Mouse (Mus musculus): Measurements from ENCODE around the gene Ctu2. TPM values are rescaled to one million over a fixed set of nuclear protein-coding genes. Genes with fewer than 3 reads are reported as not detected.

Gene Ctu2
- polyA plus RNA-seq, 1 experiment = 45.0 TPM

- DNase-seq = peak; percentile 73 to 81
- WGBS = 26% methylated on average over 10 of the region's 10 CpGs
- TF ChIP-seq CTCF (IDR thresholded peaks at IDR 0.05; ENCODE audit: borderline replicate concordance, insufficient read depth, low read depth, low read length) (peak; percentile 93), POLR2A (IDR thresholded peaks at IDR 0.05; ENCODE audit: borderline replicate concordance, insufficient read depth, low read length) (no peak)
- Histone ChIP-seq H3K27me3 (ENCODE audit: control insufficient read depth, insufficient read depth, low read length) (no peaks in the 10 kb centered on the region), H3K4me1 (ENCODE audit: control insufficient read depth, insufficient read depth, low read length) (no peaks in the 10 kb centered on the region), H3K4me3 (replicated peaks; ENCODE audit: insufficient read depth, low read depth, low read length) (no peak overlapping the region), H3K27ac (ENCODE audit: insufficient read depth, low read length) (no peak overlapping the region)
These were observed 24.9 kb downstream of the Ctu2 start for GRCm38 (mm10) chr8:122500856-122501255.

GRCm38 (mm10) chr8:122511552-122511951 is 35.6 kb downstream of the Ctu2 start:
- DNase-seq = no peak
- no peaks in the 10 kb centered on the region for H3K4me1 ChIP-seq (ENCODE audit: control insufficient read depth, insufficient read depth, low read length)
- no peaks in the 10 kb centered on the region for H3K27me3 ChIP-seq (ENCODE audit: control insufficient read depth, insufficient read depth, low read length)
- no peak overlapping the region for H3K4me3 ChIP-seq (replicated peaks; ENCODE audit: insufficient read depth, low read depth, low read length)
- 41% methylated on average over 16 of the region's 16 CpGs for WGBS
- TF ChIP-seq POLR2A (IDR thresholded peaks at IDR 0.05; ENCODE audit: borderline replicate concordance, insufficient read depth, low read length) = no peak
- H3K27ac ChIP-seq (ENCODE audit: insufficient read depth, low read length) = no peak overlapping the region

- no peak for TF ChIP-seq POLR2A (IDR thresholded peaks at IDR 0.05; ENCODE audit: borderline replicate concordance, insufficient read depth, low read length)
- TF ChIP-seq CTCF (IDR thresholded peaks at IDR 0.05; ENCODE audit: borderline replicate concordance, insufficient read depth, low read depth, low read length) = no peak
- Histone ChIP-seq H3K4me1 (ENCODE audit: control insufficient read depth, insufficient read depth, low read length) (no peaks in the 10 kb centered on the region), H3K27me3 (ENCODE audit: control insufficient read depth, insufficient read depth, low read length) (no peaks in the 10 kb centered on the region), H3K27ac (ENCODE audit: insufficient read depth, low read length) (no peak overlapping the region), H3K4me3 (replicated peaks; ENCODE audit: insufficient read depth, low read depth, low read length) (no peak overlapping the region)
- no peak for DNase-seq
- WGBS = 70% methylated on average over 7 of the region's 7 CpGs
These were observed 36.4 kb downstream of the Ctu2 start for GRCm38 (mm10) chr8:122512392-122512791.

GRCm38 (mm10) chr8:122515699-122516098 is 39.8 kb downstream of the Ctu2 start:
- WGBS = 77% methylated on average over 14 of the region's 14 CpGs
- H3K27ac ChIP-seq (ENCODE audit: insufficient read depth, low read length) = no peak overlapping the region
- no peaks in the 10 kb centered on the region for H3K27me3 ChIP-seq (ENCODE audit: control insufficient read depth, insufficient read depth, low read length)
- DNase-seq = no peak
- no peak overlapping the region for H3K4me3 ChIP-seq (replicated peaks; ENCODE audit: insufficient read depth, low read depth, low read length)
- no peaks in the 10 kb centered on the region for H3K4me1 ChIP-seq (ENCODE audit: control insufficient read depth, insufficient read depth, low read length)
- no peak for TF ChIP-seq POLR2A (IDR thresholded peaks at IDR 0.05; ENCODE audit: borderline replicate concordance, insufficient read depth, low read length)
- TF ChIP-seq CTCF (IDR thresholded peaks at IDR 0.05; ENCODE audit: borderline replicate concordance, insufficient read depth, low read depth, low read length) = no peak

GRCm38 (mm10) chr8:122517541-122518190 is 41.7 kb downstream of the Ctu2 start:
- no peak overlapping the region for H3K4me3 ChIP-seq (replicated peaks; ENCODE audit: insufficient read depth, low read depth, low read length)
- WGBS = 39% methylated on average over 6 of the region's 6 CpGs
- no peaks in the 10 kb centered on the region for H3K4me1 ChIP-seq (ENCODE audit: control insufficient read depth, insufficient read depth, low read length)
- H3K27me3 ChIP-seq (ENCODE audit: control insufficient read depth, insufficient read depth, low read length) = no peaks in the 10 kb centered on the region
- no peak overlapping the region for H3K27ac ChIP-seq (ENCODE audit: insufficient read depth, low read length)
- no peak for TF ChIP-seq CTCF (IDR thresholded peaks at IDR 0.05; ENCODE audit: borderline replicate concordance, insufficient read depth, low read depth, low read length)
- no peak for TF ChIP-seq POLR2A (IDR thresholded peaks at IDR 0.05; ENCODE audit: borderline replicate concordance, insufficient read depth, low read length)
- DNase-seq = no peak

GRCm38 (mm10) chr8:122520611-122521010 is 44.7 kb downstream of the Ctu2 start:
- no peak for TF ChIP-seq CTCF (IDR thresholded peaks at IDR 0.05; ENCODE audit: borderline replicate concordance, insufficient read depth, low read depth, low read length)
- no peak for TF ChIP-seq POLR2A (IDR thresholded peaks at IDR 0.05; ENCODE audit: borderline replicate concordance, insufficient read depth, low read length)

GRCm38 (mm10) chr8:122522796-122523651 is 47.1 kb downstream of the Ctu2 start:
- no peak overlapping the region for H3K27ac ChIP-seq (ENCODE audit: insufficient read depth, low read length)
- 0 out of 2 replicates have a peak, but pooled peaks cover 14% of the 10 kb centered on the region for H3K4me1 ChIP-seq (ENCODE audit: control insufficient read depth, insufficient read depth, low read length)
- no peak for DNase-seq
- no peak overlapping the region for H3K4me3 ChIP-seq (replicated peaks; ENCODE audit: insufficient read depth, low read depth, low read length)
- WGBS = 65% methylated on average over 14 of the region's 14 CpGs
- TF ChIP-seq POLR2A (IDR thresholded peaks at IDR 0.05; ENCODE audit: borderline replicate concordance, insufficient read depth, low read length) (no peak), CTCF (IDR thresholded peaks at IDR 0.05; ENCODE audit: borderline replicate concordance, insufficient read depth, low read depth, low read length) (no peak)
- no peaks in the 10 kb centered on the region for H3K27me3 ChIP-seq (ENCODE audit: control insufficient read depth, insufficient read depth, low read length)

More at GRCm38 (mm10) chr8:122520611-122521010, 44.7 kb downstream of the Ctu2 start:
- H3K27me3 ChIP-seq (ENCODE audit: control insufficient read depth, insufficient read depth, low read length) = no peaks in the 10 kb centered on the region
- 0 out of 2 replicates have a peak, but pooled peaks cover 14% of the 10 kb centered on the region for H3K4me1 ChIP-seq (ENCODE audit: control insufficient read depth, insufficient read depth, low read length)
- no peak for DNase-seq
- WGBS = 72% methylated on average over 11 of the region's 11 CpGs
- H3K27ac ChIP-seq (ENCODE audit: insufficient read depth, low read length) = no peak overlapping the region
- H3K4me3 ChIP-seq (replicated peaks; ENCODE audit: insufficient read depth, low read depth, low read length) = no peak overlapping the region

Data from cerebellum, adult 2 months (tissue).